Mouse (Mus musculus) gastrocnemius, postnatal 36 days (tissue): ENCODE measurements around the gene Gm6465. TPM values are rescaled to one million over a fixed set of nuclear protein-coding genes. Genes with fewer than 3 reads are reported as not detected.
"Not testable (repeated sequence)": the region's sequence is repeated elsewhere in the genome, so short reads cannot be mapped to it uniquely, and the experiment has no call there.

ENCODE experiments used
- DNase-seq, 2 experiments: peaks; one replicate each; pipeline ENCODE4 v3.0.0; 2022
- intact Hi-C: fragments of 180-260 bp; cut with DNase I; formaldehyde crosslinking; loops from one replicate; pipeline ENCODE4 v1.15.1; 2025
- long read RNA-seq, 2 experiments: library from polyadenylated mRNA; stranded (forward); transcript quantifications; one replicate each; pipeline ENCODE4 v2.0.0; 2021
- total RNA-seq, 2 experiments: library from RNA; stranded (reverse); gene quantifications; 2 replicates each; pipeline ENCODE4 v1.2.3; 2021

Gm6465 gene
- total RNA-seq = not detected
- long read RNA-seq, experiment 1 = 0 reads
- long read RNA-seq, experiment 2 = 0 reads

DNA sequence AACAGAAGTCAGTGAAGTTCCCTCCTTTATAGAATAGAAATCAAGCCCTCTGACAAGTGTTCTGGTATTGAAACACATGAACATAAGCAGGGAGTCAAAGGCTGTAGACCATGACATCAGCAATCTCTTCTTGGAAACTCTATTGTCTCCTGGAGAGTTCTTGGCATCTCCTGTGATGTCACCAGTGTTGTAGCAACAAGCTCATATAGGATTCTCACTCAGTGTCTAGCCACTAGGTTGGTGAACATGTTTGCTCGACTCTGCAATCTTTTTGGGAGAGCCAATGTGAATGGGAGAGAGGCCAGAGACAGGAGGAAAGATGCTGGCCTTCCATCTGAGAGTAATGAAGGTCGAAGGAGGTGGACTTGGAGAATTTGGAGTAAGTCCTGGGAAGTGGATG lies at the start of gene Gm6465:
Gene Gm6465 (plus strand): TSS at position 301 of the 400 bp plus-strand sequence.
- DNase-seq, intact Hi-C loops: not testable (repeated sequence)

DNA sequence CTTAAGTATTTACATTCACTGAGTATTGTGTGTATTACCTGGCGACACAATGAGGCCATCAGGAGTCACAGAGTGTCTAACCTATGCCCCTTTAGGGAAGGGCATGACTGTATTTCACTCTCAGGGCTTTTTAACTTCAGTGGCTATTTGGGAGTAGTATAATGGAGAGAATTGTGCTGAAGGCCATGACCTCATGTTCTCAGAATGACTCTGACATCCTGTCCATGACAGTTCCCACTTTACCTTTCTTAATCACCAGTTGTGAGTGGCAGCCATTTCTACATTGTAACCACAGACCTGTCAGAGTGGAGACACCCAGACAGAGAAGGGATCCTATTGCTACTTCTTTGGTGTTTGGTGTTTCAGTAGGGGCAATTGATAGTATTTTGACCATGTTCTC lies 485 bp downstream of the Gm6465 start:
- intact Hi-C loops = not testable (repeated sequence)

DNA sequence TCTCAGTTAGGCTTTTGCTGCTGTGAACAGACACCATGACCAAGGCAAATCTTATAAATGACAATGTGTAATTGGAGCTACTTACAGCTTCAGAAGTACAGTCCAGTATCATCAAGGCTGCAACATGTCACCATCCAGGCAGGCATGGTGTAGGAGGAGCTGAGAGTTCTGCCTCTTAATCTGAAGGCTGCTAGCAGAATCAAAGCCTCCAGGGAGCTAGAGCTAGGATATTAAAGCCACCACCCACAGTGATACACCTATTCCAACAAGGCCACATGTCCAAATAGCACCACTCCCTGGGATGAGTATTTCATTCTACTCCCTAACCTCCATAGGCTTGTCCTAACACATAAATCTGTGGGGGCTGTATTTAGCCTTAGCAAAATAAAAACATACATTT lies 12.6 kb downstream of the Gm6465 start:
- intact Hi-C loops, DNase-seq: not testable (repeated sequence)

More for the DNA sequence above, 485 bp downstream of the Gm6465 start:
- not testable (repeated sequence) for DNase-seq

Other genes with a start within 250 kb of the Gm6465 start
- not detected for gene Gm8922, start 163.6 kb upstream of the Gm6465 start, total RNA-seq
- gene Gm8926, start 75.0 kb upstream of the Gm6465 start, total RNA-seq = not detected
- not detected for gene 4933402N22Rik, start 72.5 kb downstream of the Gm6465 start, total RNA-seq